Mouse (Mus musculus): ENCODE measurements at regions not wholly inside any gene's neighbourhood (a gene's known extent, or its start where the extent isn't known, plus 50 kb on each side); places are given as distances from the start of the nearest gene placed in this dataset.

GRCm38 (mm10) chr3:18637553-18637952 is 689.3 kb downstream of the Cypt12 start:
- H3K27ac ChIP-seq, result no peak overlapping the region
- H3K4me2 ChIP-seq, result no peak overlapping the region
- no peaks in the 10 kb centered on the region for H3K36me3 ChIP-seq
- ATAC-seq, result no peak
- H3K4me3 ChIP-seq, result no peak overlapping the region
- no peak overlapping the region for H3K9ac ChIP-seq
- no peaks in the 10 kb centered on the region for H3K9me3 ChIP-seq (replicated peaks)
- no peaks in the 10 kb centered on the region for H3K27me3 ChIP-seq (replicated peaks)
- no peaks in the 10 kb centered on the region for H3K4me1 ChIP-seq

GRCm38 (mm10) chr3:18640286-18640685 is 692.1 kb downstream of the Cypt12 start:
- Histone ChIP-seq H3K27me3 (replicated peaks) (no peaks in the 10 kb centered on the region), H3K4me2 (no peak overlapping the region), H3K9me3 (replicated peaks) (no peaks in the 10 kb centered on the region), H3K36me3 (no peaks in the 10 kb centered on the region), H3K9ac (no peak overlapping the region), H3K27ac (no peak overlapping the region), H3K4me1 (no peaks in the 10 kb centered on the region), H3K4me3 (no peak overlapping the region)
- ATAC-seq, result no peak
- WGBS (ENCODE audit: insufficient replicate concordance), result 61% methylated on average over 5 of the region's 5 CpGs

- Histone ChIP-seq H3K27ac (no peak overlapping the region), H3K9me3 (replicated peaks) (no peaks in the 10 kb centered on the region), H3K9ac (no peak overlapping the region), H3K27me3 (replicated peaks) (no peaks in the 10 kb centered on the region), H3K4me1 (no peaks in the 10 kb centered on the region), H3K4me2 (no peak overlapping the region), H3K4me3 (no peak overlapping the region), H3K36me3 (no peaks in the 10 kb centered on the region)
- no peak for ATAC-seq
- WGBS (ENCODE audit: insufficient replicate concordance), result 25% methylated on average over 1 of the region's 1 CpGs
Measured at GRCm38 (mm10) chr3:18641688-18642087, 693.5 kb downstream of the Cypt12 start.

- Histone ChIP-seq H3K4me3 (no peak overlapping the region), H3K36me3 (no peaks in the 10 kb centered on the region), H3K27me3 (replicated peaks) (no peaks in the 10 kb centered on the region), H3K4me1 (no peaks in the 10 kb centered on the region), H3K9ac (no peak overlapping the region), H3K9me3 (replicated peaks) (no peaks in the 10 kb centered on the region), H3K4me2 (no peak overlapping the region), H3K27ac (no peak overlapping the region)
- no peak for ATAC-seq
- 53% methylated on average over 4 of the region's 4 CpGs for WGBS (ENCODE audit: insufficient replicate concordance)
Measured at GRCm38 (mm10) chr3:18643408-18644035, 695.3 kb downstream of the Cypt12 start.

- H3K4me3 ChIP-seq, result no peak overlapping the region
- no peaks in the 10 kb centered on the region for H3K27me3 ChIP-seq (replicated peaks)
- ATAC-seq, result no peak
- H3K4me1 ChIP-seq, result no peaks in the 10 kb centered on the region
- no peak overlapping the region for H3K4me2 ChIP-seq
- no peak overlapping the region for H3K27ac ChIP-seq
- WGBS (ENCODE audit: insufficient replicate concordance), result 58% methylated on average over 7 of the region's 7 CpGs
- no peaks in the 10 kb centered on the region for H3K9me3 ChIP-seq (replicated peaks)
- H3K36me3 ChIP-seq, result no peaks in the 10 kb centered on the region
- H3K9ac ChIP-seq, result no peak overlapping the region
Measured at GRCm38 (mm10) chr3:18645481-18645880, 697.3 kb downstream of the Cypt12 start.

- H3K4me2 ChIP-seq, result no peak overlapping the region
- no peak overlapping the region for H3K4me3 ChIP-seq
- WGBS (ENCODE audit: insufficient replicate concordance), result 71% methylated on average over 7 of the region's 7 CpGs
- no peak overlapping the region for H3K27ac ChIP-seq
- H3K9ac ChIP-seq, result no peak overlapping the region
- no peaks in the 10 kb centered on the region for H3K27me3 ChIP-seq (replicated peaks)
- no peaks in the 10 kb centered on the region for H3K4me1 ChIP-seq
- H3K36me3 ChIP-seq, result no peaks in the 10 kb centered on the region
- ATAC-seq, result no peak
- no peaks in the 10 kb centered on the region for H3K9me3 ChIP-seq (replicated peaks)
Measured at GRCm38 (mm10) chr3:18645927-18646326, 697.7 kb downstream of the Cypt12 start.

GRCm38 (mm10) chr3:18653557-18653956 is 705.3 kb downstream of the Cypt12 start:
- no peak overlapping the region for H3K4me2 ChIP-seq
- no peak overlapping the region for H3K4me3 ChIP-seq
- no peak overlapping the region for H3K27ac ChIP-seq
- WGBS (ENCODE audit: insufficient replicate concordance), result 53% methylated on average over 1 of the region's 1 CpGs
- no peaks in the 10 kb centered on the region for H3K4me1 ChIP-seq
- H3K9ac ChIP-seq, result no peak overlapping the region
- H3K36me3 ChIP-seq, result no peaks in the 10 kb centered on the region
- no peak for ATAC-seq
- H3K27me3 ChIP-seq (replicated peaks), result no peaks in the 10 kb centered on the region
- H3K9me3 ChIP-seq (replicated peaks), result no peaks in the 10 kb centered on the region

- ATAC-seq, result no peak
- Histone ChIP-seq H3K4me3 (no peak overlapping the region), H3K9me3 (replicated peaks) (no peaks in the 10 kb centered on the region), H3K4me2 (no peak overlapping the region), H3K4me1 (no peaks in the 10 kb centered on the region), H3K27me3 (replicated peaks) (no peaks in the 10 kb centered on the region), H3K36me3 (no peaks in the 10 kb centered on the region), H3K9ac (no peak overlapping the region), H3K27ac (no peak overlapping the region)
- WGBS (ENCODE audit: insufficient replicate concordance), result 63% methylated on average over 2 of the region's 2 CpGs
Measured at GRCm38 (mm10) chr3:18665738-18666137, 717.5 kb downstream of the Cypt12 start.

- Histone ChIP-seq H3K9ac (no peak overlapping the region), H3K27me3 (replicated peaks) (no peaks in the 10 kb centered on the region), H3K9me3 (replicated peaks) (no peaks in the 10 kb centered on the region), H3K4me2 (no peak overlapping the region), H3K4me1 (no peaks in the 10 kb centered on the region), H3K36me3 (no peaks in the 10 kb centered on the region), H3K4me3 (no peak overlapping the region), H3K27ac (no peak overlapping the region)
- no peak for ATAC-seq
- 79% methylated on average over 4 of the region's 4 CpGs for WGBS (ENCODE audit: insufficient replicate concordance)
Measured at GRCm38 (mm10) chr3:18667726-18668125, 719.5 kb downstream of the Cypt12 start.

GRCm38 (mm10) chr3:18668936-18669335 is 720.7 kb downstream of the Cypt12 start:
- Histone ChIP-seq H3K27ac (no peak overlapping the region), H3K4me1 (no peaks in the 10 kb centered on the region), H3K27me3 (replicated peaks) (no peaks in the 10 kb centered on the region), H3K4me2 (no peak overlapping the region), H3K36me3 (no peaks in the 10 kb centered on the region), H3K4me3 (no peak overlapping the region), H3K9ac (no peak overlapping the region), H3K9me3 (replicated peaks) (no peaks in the 10 kb centered on the region)
- ATAC-seq, result no peak
- 66% methylated on average over 3 of the region's 3 CpGs for WGBS (ENCODE audit: insufficient replicate concordance)

- Histone ChIP-seq H3K27me3 (replicated peaks) (no peaks in the 10 kb centered on the region), H3K36me3 (no peaks in the 10 kb centered on the region), H3K27ac (no peak overlapping the region), H3K9me3 (replicated peaks) (no peaks in the 10 kb centered on the region), H3K4me3 (no peak overlapping the region), H3K4me1 (no peaks in the 10 kb centered on the region), H3K4me2 (no peak overlapping the region), H3K9ac (no peak overlapping the region)
- WGBS (ENCODE audit: insufficient replicate concordance), result 63% methylated on average over 5 of the region's 5 CpGs
- no peak for ATAC-seq
Measured at GRCm38 (mm10) chr3:18670203-18670700, 722.0 kb downstream of the Cypt12 start.

GRCm38 (mm10) chr3:18671681-18672080 is 723.5 kb downstream of the Cypt12 start:
- Histone ChIP-seq H3K27me3 (replicated peaks) (no peaks in the 10 kb centered on the region), H3K9ac (no peak overlapping the region), H3K36me3 (no peaks in the 10 kb centered on the region), H3K4me1 (no peaks in the 10 kb centered on the region), H3K4me3 (no peak overlapping the region), H3K9me3 (replicated peaks) (no peaks in the 10 kb centered on the region), H3K4me2 (no peak overlapping the region), H3K27ac (no peak overlapping the region)
- WGBS (ENCODE audit: insufficient replicate concordance), result 59% methylated on average over 1 of the region's 1 CpGs
- ATAC-seq, result no peak
